Mouse (Mus musculus): Measurements from ENCODE around the gene Ubtf. TPM values are rescaled to one million over a fixed set of nuclear protein-coding genes. Genes with fewer than 3 reads are reported as not detected.

The Ubtf gene
- total RNA-seq, 2 experiments from 2014 or later: 93.7 to 117 TPM

- DNase-seq (ENCODE audit: low spot score in 2 of 2): peak; percentile 62 to 69
Measured at GRCm38 (mm10) chr11:102318576-102319409, 749 bp downstream of the Ubtf start.

DNA sequence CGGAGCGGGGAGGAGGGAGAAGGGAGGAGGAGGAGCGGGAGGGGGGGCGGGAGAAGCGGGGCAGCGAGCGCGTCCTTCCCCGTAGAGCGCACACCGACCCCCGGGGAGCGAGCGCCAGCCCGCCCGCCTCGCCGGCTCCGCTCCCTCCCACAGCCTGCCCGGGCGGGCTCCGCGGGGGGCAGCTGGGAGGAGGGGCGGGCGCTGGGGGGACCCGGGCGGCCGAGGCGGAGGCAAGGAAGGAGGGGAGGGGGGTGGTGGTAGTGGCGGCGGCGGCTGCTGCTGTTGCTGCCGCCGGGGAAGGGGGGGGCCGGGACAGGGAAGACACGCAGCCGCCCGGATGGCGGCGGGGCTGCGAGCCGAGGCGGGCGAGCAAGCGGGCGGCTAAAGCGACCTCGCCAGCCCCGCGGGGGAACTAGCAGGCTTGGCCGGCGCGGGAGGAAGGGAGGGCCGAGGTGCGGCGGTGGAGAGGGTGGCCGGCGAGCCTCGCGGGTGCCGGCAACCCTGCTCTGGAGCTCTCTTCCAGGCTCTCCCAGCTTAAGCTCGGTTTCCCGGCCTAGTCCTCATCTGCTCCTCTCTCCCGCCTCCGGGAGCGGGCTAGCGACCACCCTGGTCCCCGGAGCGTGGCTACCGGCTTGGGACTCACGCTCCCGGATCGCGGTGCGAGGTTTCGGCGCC is 1.5 kb downstream of the Ubtf start:
- peak; percentile 71 for DNase-seq (ENCODE audit: low spot score in 2 of 2)

GRCm38 (mm10) chr11:102317298-102317900 is 2.1 kb downstream of the Ubtf start:
- peak; percentile 61 to 67 for DNase-seq (ENCODE audit: low spot score in 2 of 2)

DNA sequence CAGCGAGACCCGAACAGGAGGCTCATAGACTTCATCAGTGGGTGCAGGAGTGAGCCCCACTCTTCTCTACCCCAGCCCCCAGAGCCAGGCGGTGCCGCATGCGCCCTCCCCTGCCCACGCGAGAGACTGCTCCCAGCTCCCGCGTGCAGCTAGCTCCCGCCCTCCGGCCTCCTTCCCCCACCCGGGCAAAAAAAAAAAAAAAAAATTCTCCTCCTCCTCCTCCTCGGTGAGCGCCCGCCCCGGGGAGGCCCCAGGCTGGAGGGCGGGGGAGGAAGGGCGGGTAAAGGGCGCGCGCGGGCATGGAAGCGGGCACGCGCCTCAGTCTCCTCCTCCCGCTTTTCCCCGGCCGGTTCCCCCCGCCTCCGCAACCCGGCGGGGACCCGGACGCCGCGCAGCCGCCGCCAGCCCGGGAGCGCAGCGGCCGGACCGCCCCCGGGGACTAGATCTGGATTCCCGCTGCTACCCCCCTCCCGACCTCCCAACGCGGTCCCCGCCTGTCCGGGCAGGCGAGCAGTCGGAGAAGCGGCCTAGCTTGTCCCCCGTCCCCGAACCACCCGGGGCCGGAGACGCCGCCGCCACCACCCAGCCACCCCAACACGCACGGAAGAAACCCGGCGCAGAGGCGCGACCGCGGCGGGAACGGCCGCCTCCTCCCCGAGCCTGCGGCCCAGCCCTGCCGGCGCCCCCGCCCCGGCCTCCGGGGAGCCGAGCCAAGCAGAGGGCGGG is 2.8 kb downstream of the Ubtf start:
- peak; percentile 90 to 95 for DNase-seq (ENCODE audit: low spot score in 2 of 2)

DNA sequence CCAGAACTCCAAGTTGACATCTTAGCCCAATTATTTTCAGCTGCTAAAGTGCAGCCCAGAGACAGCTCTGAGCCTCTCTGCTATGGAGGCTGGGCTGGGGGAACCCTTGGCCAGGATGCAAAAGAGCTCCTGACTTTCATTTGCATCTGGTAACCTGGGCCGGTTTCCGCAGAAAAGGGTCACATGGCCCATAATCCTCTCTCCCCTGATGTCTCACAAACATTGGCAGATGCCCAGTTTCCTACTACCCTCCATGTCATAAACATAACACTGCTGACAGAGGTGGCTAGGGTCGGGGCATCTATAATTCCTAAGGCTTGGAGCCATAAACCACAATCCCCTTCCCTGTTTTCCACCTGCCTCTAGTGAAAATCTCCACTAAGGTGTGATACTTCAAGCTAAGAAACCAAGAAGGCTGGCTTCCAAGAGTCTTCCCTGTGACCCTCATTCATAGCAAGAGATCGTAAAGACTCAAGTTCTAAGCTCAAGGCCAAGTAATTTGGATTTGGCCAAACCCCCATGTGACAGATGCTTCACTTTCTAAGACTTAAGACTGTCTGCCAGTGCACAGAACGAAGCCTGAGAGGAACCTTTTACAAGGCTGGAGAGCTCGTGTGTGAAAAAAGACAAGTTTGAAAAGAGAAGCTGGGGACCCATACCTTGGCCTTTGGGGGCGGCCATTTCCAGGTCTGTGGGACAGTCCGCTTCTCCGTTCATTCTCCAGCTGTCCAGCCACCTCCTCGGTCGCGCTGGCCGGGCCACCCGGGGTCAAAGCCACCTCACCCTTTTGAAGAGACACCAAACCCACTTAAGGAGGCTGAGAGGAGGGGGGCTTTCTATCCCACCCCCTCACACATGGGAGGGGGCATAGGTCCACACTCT is 3.6 kb downstream of the Ubtf start:
- DNase-seq (ENCODE audit: low spot score in 2 of 2): no peak

GRCm38 (mm10) chr11:102314321-102314720 is 5.2 kb downstream of the Ubtf start:
- no peak for DNase-seq (ENCODE audit: low spot score in 2 of 2)

GRCm38 (mm10) chr11:102312586-102312985 is 7.0 kb downstream of the Ubtf start:
- DNase-seq (ENCODE audit: low spot score in 2 of 2): no peak

DNA sequence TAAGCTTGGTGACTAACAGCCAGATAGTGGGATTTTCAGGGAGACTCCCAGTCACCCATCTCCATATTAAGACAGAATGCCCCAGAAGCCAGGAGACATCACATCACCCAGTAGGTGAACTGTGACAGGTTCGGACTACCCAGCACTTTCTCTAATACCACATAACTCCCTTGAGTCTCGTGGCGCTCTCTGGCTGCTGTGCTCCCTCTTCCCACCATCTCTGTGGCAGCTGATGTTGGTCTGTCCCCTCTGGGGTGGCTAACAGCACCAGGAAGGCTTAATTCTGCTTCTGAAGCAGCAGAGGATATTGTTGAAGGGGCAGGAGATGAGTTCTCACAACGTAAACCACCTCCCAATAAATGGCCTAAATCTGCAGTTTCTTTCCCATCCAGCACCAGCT is 7.6 kb downstream of the Ubtf start:
- DNase-seq (ENCODE audit: low spot score in 2 of 2): no peak

DNA sequence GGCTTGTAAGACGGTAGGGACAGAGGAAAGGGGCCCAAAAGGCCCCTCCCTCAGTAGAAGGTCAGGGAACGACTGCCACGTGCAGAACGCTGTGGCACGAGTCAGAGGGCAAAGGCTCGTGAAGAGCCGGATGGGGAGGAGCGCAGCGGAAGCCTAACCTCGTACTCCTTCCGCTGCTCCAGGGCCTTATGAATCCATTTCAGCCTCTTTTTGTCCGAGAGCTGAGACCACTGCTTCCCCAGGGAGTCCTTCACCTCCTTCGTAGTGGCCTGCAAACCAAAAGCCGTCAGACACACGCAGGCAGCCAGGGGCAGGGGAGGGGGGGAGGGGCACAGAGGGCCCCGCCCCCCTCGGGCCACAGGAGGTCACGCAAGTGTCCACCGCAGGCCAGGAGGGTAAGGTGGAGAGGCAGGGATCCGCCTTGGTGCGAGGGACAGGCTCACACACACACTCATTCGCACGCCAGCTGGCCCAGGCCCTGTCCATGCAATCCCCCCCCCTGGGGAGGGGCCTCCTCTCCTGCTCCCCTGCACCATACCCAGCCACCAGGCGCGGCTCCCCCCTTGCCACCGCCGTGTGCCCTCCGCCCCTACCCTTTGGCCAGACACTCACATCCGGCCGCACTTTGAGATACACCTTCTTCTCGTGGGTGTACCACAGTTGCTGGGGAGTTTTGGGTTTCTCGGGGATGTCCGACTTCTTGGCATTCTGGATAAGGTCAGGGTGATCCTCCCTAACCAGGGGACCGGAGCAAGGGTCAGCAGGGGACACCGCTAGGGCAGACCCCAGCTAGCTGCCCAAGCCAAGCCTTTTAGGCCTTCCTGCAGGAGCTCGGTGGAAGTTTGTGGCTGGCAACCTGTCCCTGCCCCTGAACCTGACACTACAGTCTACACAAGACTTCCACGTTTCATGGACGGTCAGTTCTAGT is 8.5 kb downstream of the Ubtf start:
- no peak for DNase-seq (ENCODE audit: low spot score in 2 of 2)

DNA sequence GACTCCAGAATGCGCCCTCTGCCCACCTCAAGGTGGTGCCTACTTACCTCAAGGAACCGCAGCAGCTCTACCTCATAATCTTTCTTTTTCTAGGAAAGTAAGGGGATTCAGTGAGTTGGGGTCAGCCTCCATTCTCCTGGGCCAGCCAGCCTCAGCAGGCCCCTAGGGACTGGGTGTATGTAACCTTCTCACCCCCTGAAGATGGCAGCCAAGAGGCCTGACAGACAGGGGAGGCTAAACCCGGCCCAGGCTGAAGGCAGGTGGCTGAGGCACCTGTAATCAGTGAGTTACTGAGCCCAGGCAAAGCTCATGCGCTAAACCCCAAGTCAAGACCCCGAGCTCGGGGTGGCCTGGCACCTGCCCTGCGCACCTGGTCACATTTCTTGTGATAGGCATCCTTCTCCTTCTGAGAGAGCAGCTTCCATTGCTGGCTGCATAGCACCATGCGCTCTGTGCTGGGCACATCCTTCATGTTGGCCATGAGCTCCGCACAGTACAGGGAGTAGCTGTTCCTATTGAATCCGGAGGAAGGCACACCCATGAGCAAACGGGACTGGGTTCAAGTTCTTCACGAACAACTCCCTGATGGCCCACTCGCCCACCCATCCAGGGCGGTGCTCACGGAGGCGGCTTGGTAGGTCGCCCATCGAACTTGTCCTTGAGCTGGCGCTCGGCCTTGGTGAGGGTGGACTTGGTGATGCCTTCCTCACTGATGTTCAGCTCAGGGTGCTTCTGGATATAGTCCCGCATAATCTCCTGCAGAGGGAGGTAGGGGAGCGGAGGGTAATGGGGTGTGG is 9.5 kb downstream of the Ubtf start:
- no peak for DNase-seq (ENCODE audit: low spot score in 2 of 2)

GRCm38 (mm10) chr11:102308979-102309378 is 10.6 kb downstream of the Ubtf start:
- peak; percentile 95 to 97 for DNase-seq (ENCODE audit: low spot score in 2 of 2)

DNA sequence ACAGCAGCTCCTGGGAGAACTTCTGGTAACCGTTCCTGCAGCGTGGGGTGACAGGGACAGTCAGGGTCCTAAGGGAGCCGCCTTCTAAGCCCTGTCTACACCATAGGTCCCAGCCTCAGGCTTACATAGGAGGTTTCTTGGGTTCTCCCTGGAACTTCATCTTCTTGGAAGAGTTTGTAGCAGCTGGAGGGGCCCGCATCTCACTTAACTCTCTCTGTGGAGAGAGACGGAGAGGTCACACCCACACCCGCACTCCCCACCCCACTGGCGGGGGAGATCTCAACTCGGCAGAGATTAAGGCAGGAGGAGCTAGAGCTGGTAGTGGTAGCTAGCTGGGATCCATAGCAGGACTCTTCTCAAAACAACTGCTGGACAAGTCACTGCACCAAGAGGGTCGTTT is 11.4 kb downstream of the Ubtf start:
- DNase-seq (ENCODE audit: low spot score in 2 of 2): no peak

GRCm38 (mm10) chr11:102305359-102305758 is 14.2 kb downstream of the Ubtf start:
- no peak for DNase-seq (ENCODE audit: low spot score in 2 of 2)

DNA sequence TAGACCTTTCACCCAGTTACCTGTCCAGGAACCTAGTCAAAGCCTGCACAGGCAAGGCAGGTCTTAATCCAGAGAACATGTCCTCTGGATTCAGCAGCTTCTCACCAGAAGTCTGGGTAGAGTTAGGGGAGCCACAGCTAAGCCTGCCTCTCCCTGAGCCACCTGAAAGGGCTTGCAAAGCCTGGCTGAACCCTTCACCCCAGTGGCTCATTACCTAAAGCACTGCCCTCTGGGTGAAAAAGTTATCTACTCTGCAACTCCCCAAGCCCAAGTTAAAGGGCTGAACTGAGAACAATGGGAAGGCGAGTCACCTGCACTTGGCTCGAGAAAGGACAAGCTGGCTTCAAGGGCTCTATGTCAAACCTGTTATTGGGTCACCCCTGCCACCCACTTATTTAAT is 15.4 kb downstream of the Ubtf start:
- DNase-seq (ENCODE audit: low spot score in 2 of 2): no peak

GRCm38 (mm10) chr11:102299839-102300238 is 19.7 kb downstream of the Ubtf start:
- no peak for DNase-seq (ENCODE audit: low spot score in 2 of 2)

DNA sequence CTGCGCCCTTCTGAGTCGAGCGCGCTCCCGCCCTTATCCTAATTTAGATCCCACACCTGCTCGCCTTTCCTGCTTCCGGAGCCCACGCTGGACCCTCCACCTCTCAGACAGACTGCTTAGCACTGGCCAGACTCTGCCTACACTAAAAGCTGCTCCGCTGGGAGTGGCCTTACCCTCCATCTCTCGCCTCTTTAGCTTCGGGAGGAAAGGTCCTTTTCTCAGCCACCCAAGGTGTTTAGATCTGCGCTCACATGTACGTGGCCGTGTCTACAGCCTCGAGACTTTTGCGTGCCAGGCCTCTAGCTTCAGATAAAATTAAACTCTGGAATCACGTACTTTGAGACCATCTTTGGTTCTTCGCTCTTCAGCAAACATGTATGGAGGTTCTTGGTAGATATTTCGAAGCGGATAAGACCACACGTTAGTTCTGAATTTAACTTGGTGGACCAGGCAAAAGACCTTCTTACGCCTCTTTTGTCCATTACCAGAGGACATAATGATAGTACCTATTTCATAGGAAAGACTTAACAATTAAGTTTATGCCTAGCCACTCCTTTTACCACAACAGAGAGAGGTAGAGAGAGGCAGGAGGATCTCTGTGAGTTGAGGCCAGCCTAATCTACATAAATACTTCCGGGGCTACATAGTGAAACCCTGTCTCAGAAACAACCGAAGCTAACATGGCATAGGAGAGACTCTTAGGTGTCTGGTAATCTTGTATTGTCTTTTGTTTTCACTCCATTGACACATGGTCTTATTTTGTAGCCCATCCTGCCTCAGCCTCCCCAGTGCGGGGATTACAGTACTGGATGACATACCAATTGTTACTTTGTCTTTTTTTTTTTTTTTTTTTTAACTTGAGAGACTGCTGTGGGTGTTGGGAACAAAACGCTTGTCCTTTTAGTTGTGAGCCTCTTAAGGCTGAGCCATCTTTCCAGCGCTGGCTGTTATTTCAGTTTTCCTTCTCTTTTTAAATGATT is 21.7 kb downstream of the Ubtf start:
- DNase-seq (ENCODE audit: low spot score in 2 of 2): no peak
